Mouse (Mus musculus): ENCODE measurements around the gene Lztr1.

Lztr1 gene

GRCm38 (mm10) chr16:17508546-17509239, at the start of gene Lztr1:
TSS of gene Lztr1 (plus strand) at chr16:17508688.
- DNase-seq, result peak; percentile 96

- peak; percentile 7 for DNase-seq
Observed at GRCm38 (mm10) chr16:17460254-17460653, 48.2 kb upstream of the Lztr1 start.

DNA sequence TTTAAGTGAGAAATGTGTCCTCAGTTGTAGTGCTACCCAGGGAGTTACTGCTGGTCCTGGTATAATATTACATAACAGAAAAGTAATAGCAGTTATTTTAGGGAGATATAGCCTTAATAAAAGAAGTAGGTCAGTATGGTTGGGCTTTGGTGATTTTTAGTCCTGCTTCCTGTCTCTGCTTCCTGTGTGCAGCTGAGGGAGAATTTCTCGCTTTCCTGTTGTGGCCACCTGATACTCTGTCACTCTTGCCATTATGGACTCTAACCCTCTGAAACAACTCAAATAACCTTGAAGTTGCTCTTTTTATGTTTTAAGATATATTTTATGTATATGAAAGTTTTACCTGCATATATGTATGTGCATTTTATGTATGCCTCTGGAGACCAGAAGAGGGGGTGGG, 46.9 kb upstream of the Lztr1 start:
- DNase-seq, result no peak

- DNase-seq, result no peak
Observed at GRCm38 (mm10) chr16:17463184-17463583, 45.3 kb upstream of the Lztr1 start.

- no peak for DNase-seq
Observed at GRCm38 (mm10) chr16:17466875-17467663, 41.4 kb upstream of the Lztr1 start.

DNA sequence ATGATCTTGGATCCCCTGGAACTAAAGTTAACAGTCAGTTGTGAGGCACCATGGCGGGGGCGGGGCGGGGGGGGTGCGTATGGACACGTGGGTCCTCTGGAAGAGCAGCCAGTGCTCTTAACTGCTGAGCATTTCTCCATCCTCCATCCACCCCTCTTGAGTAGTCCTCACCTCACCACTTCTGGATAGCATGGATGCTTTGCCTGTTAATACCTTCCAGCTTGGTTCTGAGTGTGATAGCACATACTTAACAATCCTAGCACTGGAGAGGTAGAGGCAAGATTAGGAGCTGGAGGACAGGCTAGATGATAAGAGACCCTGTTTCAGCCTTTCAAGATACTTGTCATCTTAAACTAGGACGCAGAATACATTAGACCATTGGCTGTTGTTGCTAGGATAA, 36.0 kb upstream of the Lztr1 start:
- DNase-seq, result no peak

GRCm38 (mm10) chr16:17474091-17474490, 34.4 kb upstream of the Lztr1 start:
- peak; percentile 45 for DNase-seq

- no peak for DNase-seq
Observed at GRCm38 (mm10) chr16:17474761-17475160, 33.7 kb upstream of the Lztr1 start.

DNA sequence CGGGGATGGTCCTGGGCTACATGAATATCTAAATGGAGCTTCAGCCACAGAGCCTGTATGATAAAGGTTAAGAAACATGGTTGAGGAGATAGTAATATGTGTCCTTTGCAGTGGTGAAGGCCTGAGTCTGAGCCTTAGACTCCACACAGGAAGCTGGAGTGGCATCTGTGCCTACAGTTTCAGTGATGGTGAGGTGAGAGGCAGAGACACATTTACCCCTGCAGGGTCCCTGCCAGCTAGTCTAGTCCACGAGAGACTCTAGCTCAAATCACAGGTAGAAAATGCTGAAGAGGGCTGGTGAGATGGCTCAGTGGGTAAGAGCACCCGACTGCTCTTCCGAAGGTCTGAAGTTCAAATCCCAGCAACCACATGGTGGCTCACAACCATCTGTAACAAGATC, 33.2 kb upstream of the Lztr1 start:
- DNase-seq, result no peak

DNA sequence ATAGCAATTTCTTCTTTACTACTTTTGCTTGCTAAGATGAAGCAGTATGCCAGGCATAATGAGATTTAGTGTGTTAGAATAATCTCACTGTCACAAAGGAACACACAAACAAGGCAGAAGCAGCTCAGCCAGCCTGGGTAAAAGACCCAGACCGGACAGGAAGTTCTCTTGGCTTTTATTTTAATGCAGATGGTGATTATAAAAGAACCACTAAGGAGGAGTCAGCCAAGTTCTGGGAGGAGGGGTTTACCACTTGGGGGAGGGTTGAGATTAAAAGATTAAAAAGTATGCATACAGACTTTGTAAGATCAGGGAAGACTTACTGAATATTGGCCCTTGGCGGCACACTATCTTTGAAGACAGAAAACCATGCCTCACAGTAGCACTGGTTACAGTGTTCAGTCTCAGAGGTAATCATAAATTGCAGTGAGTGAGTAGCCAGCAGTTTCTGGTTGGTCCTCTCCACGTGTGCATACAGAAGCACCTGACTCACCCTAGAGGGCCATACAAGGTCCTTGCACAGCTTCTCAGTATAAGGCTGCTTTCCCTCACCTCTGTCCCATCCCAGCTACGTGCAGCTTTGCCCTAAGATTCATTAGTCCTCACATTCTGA, 30.1 kb upstream of the Lztr1 start:
- no peak for DNase-seq

DNA sequence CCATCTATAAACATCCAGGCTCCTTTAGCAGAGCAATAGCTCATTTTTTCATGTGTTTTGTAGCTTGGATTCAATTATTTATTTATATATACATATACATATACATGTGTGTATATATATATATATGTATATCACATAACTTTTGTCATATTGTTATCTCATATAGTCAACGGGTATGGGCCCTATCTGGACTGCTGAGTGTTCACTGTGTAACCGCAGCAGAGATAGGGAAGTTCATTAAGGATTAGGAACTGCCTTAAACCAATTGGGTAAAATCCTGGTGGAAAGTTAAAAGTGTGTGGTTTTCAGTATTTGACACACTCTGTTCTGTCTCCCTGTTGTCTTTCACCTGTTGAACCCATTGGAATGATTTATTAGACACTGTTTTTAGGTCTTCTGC, 27.0 kb upstream of the Lztr1 start:
- no peak for DNase-seq

DNA sequence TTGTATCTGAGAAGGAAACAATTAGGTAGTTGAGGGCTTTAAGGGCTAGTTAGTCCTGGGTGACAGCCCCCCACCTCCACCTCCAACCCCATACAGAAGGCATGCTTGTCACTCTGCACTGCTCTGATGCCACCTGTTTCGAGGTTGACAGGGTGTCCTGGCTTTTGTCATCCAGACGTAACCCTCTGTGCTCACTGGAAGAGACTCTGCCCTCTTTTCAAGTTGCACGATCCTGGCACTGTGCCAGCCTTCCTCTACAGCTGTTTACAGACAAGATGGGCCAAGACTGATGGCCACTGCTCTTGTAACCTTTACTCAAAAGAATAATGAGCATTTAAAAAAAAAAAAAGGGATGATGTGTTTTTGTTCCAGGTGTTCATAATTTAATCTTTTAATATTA, 22.0 kb upstream of the Lztr1 start:
- DNase-seq, result no peak

- peak; percentile 30 for DNase-seq
Observed at GRCm38 (mm10) chr16:17488478-17489468, 19.7 kb upstream of the Lztr1 start.

DNA sequence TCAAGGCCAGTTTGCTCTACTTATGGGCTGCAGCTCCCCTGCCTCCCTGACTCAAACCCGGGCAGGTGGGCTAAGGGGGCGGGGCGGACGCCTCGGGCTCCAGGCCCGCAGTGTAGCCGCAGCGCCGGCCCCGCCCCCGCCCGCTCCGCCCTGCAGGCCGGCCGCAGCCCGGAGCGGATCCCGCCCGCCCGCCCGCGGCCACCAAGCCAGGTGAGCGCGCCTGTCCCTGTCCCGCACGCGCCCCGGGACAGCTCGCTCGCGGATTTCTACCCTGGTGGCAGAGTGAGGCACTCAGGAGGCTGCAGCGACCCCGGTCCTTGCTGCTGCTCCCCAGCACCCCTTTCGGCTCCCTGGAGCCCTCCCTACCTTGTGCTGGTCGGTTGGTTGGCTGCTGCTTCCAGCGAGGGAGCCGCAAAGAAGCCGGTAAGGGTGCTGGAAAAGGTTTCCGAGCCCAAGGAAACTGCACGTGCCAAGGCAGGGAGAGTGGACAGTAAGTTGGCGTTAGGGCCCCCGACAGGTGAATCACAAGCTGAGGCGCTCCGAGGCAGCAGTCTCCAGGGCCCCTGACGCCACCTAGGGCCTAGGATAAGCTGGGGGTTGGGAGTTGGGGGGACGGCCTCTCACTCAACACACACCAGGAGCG, 18.9 kb upstream of the Lztr1 start, which contains the start of gene Aifm3:
Gene Aifm3 (plus strand): TSS at position 143 of the 643 bp plus-strand sequence.
- DNase-seq, result peak; percentile 63

- DNase-seq, result no peak
Observed at GRCm38 (mm10) chr16:17491154-17491553, 17.3 kb upstream of the Lztr1 start.

GRCm38 (mm10) chr16:17491896-17492561, 16.5 kb upstream of the Lztr1 start:
- no peak for DNase-seq

GRCm38 (mm10) chr16:17496499-17497305, 11.8 kb upstream of the Lztr1 start:
- DNase-seq, result peak; percentile 13

DNA sequence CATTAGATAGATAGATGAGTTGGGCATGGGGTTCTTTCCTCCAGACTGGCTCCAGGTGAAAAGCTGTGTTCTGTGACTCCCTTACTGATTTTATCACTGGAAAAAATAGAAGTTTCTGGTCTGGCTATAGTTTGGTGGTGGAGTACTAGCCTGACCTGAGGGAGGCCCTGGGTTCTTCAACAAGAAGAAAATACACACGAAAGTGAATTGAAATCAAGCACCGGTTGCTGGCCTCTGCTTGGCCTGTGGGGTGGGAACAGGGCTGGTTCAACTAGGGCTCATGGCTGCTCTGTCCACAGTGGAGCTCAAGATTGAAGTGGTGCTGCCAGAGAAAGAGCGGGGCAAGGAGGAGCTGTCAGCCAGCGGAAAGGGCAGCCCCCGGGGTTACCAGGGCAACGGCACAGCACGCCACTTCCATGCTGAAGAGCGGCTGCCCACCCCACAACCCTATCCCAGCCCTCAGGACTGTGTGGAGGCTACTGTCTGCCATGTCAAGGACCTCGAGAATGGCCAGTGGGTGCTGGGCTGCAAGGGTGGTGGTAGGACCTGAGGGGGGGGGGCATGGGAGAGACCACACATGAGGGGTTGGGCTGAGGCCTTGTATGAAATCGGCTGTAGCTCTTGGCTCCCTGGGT, 9.1 kb upstream of the Lztr1 start:
- DNase-seq, result peak; percentile 66

DNA sequence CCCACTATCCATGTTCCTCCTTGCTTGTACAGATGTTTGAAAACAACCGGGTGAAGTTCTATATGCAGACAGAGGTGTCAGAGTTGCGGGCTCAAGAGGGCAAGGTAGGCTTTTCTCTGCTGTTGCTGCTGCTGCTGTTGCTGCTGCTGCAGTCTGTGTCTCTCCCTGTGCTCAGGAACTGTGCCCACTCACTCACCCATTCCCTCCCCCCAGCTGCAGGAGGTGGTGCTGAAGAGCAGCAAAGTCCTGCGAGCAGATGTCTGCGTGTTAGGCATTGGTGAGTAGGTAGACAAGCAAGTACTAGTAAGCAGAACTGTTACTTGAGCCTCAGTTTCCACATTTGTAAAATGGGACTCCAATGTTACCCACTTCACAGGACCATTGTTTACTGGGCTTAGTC, 5.8 kb upstream of the Lztr1 start:
- no peak for DNase-seq

DNA sequence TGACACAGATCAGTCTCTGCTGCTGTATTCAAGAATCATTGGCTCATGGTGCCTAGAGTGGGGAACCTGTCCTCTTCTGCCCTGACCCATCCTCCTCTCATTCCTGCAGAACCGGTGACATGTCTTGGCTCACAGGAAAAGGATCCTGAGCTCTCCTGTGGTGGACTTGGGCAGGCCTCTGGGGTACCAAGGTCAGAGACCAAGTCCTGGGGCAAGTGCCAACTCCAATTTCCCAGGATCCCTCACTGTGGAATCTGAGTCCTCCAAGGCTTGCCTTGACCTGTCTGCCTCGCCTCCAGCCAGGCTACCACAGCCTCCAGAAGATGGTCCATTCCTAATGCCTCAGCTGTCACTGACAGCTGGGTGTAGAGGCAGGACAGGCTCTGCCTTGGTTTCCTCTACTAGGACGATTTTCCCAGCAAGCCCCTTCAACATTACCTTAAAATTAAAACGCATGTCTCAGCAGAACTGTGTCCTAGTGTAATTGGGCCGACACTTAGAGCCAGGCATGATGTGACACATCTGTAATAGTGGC, 1.4 kb upstream of the Lztr1 start:
- no peak for DNase-seq
